Mouse (Mus musculus): ENCODE data around the gene Sh3bp1.
A peak's percentile ranks its signal among the peaks of the same experiment; 100 is the strongest.

The Sh3bp1 gene

GRCm38 (mm10) chr15:78947657-78948056 is 48.1 kb downstream of the Sh3bp1 start, which contains the start of gene Triobp:
Gene Triobp, plus strand, starts transcription at chr15:78947724.
- DNase-seq (ENCODE audit: low spot score), result peak; percentile 96

GRCm38 (mm10) chr15:78948152-78948725 is 48.7 kb downstream of the Sh3bp1 start:
- no peak for DNase-seq (ENCODE audit: low spot score)

- no peak for DNase-seq (ENCODE audit: low spot score)
Measured at GRCm38 (mm10) chr15:78948883-78949282, 49.3 kb downstream of the Sh3bp1 start.

- no peak for DNase-seq (ENCODE audit: low spot score)
Measured at GRCm38 (mm10) chr15:78955663-78956062, 56.1 kb downstream of the Sh3bp1 start.

- peak; percentile 56 for DNase-seq (ENCODE audit: low spot score)
Measured at GRCm38 (mm10) chr15:78956351-78956750, 56.8 kb downstream of the Sh3bp1 start.

GRCm38 (mm10) chr15:78957021-78957420 is 57.5 kb downstream of the Sh3bp1 start:
- DNase-seq (ENCODE audit: low spot score), result no peak

GRCm38 (mm10) chr15:78959537-78959936 is 60.0 kb downstream of the Sh3bp1 start:
- no peak for DNase-seq (ENCODE audit: low spot score)

- peak; percentile 91 for DNase-seq (ENCODE audit: low spot score)
Measured at GRCm38 (mm10) chr15:78960088-78960487, 60.5 kb downstream of the Sh3bp1 start.
